Mouse (Mus musculus) embryonic fibroblast, embryonic 13.5 days (primary cell): ENCODE measurements around the gene Pced1b.

ENCODE experiments used
- CTCF ChIP-seq: IDR thresholded peaks from 2 replicates; pipeline ENCODE4 v1.5.1; 2011; ENCODE audit warnings: mild to moderate bottlenecking, control low read depth, low read length, moderate library complexity, borderline replicate concordance; ENCODE audit not compliant: insufficient read depth
- POLR2A ChIP-seq: IDR thresholded peaks from 2 replicates; pipeline ENCODE4 v1.6.1; 2011; ENCODE audit warnings: low read depth, mild to moderate bottlenecking, control low read depth, low read length, moderate library complexity

DNA sequence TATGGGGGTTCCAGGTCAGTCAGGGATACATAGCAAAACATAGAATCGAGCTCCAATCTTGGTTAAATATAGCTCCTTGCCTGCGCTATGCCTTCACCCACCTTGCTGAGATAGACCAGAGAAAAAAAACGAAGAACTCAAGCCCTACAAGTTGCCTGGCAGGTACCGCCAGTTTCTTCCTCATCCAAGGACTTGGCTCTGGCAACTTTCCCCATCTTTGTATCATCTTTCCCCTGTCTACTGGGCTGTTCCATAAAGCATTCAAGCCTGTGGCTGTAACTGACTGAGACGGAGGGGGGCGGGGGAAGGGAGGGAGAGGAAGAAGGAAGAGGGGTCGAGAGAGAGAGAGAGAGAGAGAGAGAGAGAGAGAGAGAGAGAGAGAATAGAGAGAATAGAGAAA, 121.7 kb downstream of the Pced1b start:
- TF ChIP-seq CTCF (no peak), POLR2A (no peak)
